Mouse (Mus musculus) lung, adult 2 months (tissue): Measurements from ENCODE around the gene Mettl23.

ENCODE experiments used
- CTCF ChIP-seq: fragments of 200-500 bp; IDR thresholded peaks from 2 replicates; pipeline ENCODE4 v1.5.1; 2011; ENCODE audit warnings: mild to moderate bottlenecking, low read length, control low read depth; ENCODE audit not compliant: insufficient read depth
- POLR2A ChIP-seq: fragments of 200-500 bp; IDR thresholded peaks from 2 replicates; pipeline ENCODE4 v1.6.1; 2011; ENCODE audit warnings: low read depth, mild to moderate bottlenecking, control low read depth, low read length, borderline replicate concordance; ENCODE audit errors: extremely low read depth

DNA sequence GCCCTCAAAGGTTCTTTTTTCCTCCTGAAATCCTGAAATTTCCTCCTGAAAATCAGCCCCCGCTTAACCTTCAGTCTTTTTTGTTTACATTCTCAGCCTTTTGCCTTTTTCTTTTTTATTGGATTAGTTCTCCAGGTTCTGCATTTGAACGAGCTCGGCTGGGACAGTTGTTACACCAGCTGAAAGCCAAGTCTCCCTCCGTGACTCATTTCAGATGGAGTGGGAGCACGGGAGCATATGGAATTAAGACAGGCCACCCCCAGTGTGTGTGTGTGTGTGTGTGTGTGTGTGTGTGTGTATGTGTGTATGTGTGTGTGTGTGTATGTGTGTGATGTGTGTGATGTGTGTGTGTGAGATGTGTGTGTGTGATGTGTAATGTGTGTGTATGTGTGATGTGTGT lies 38.4 kb downstream of the Mettl23 start:
- TF ChIP-seq POLR2A (no peak), CTCF (no peak)
